Mouse (Mus musculus): Measurements from ENCODE around the gene Prame.
"Not testable (repeated sequence)": the region's sequence is repeated elsewhere in the genome, so short reads cannot be mapped to it uniquely, and the experiment has no call there.

Gene Prame

DNA sequence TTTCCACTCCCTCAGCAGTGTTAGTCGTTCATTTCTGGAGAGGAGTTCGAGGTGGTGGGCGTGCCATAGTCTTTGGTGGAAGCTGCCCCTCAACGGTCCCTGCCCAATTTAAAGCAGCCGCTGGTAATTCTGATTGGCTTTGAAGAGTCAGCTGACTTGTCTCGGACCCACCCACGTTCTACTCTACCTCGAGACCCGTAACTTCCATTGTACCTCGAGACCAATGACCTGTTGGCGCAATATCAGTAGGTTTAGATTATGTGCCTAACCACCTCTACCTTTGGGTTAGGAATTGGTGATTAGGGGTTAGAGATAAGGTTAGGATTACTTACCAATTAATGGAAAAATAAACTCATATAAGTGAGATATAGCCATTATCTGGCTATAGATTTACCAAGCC, at the start of gene Prame:
Gene Prame (minus strand): TSS at position 101 of the 400 bp plus-strand sequence.
- no peak for DNase-seq (ENCODE audit: low read depth, low spot score)

- peak; percentile 43 for DNase-seq (ENCODE audit: low read depth, low spot score)
Measured at GRCm38 (mm10) chrX:135652173-135652772, 24.8 kb upstream of the Prame start.

GRCm38 (mm10) chrX:135601298-135602029, 26.0 kb downstream of the Prame start:
- DNase-seq (ENCODE audit: low read depth, low spot score): peak; percentile 29

DNA sequence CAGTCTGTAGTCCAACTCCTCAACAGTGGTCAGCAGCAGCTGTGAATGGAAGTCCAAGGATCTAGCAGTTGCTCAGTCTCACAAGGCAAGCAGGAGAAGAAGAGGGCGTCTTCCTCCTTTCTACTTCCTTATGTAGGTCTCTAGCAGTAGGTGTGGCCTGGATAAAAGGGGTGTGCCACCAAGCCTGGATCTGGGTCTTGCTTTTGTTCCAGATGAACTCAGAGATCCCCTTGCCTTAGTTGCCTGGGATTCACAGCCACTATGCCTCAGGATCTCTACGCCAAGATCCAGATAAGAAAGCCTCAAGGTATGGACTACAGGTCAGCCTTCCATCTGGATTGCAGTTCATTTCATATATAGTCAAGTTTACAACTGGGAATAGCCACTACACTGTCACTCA, 28.8 kb downstream of the Prame start, which contains the start of gene Nxf7:
Gene Nxf7 (minus strand): TSS at position 101 of the 400 bp plus-strand sequence.
- DNase-seq (ENCODE audit: low read depth, low spot score): no peak

- DNase-seq (ENCODE audit: low read depth, low spot score): no peak
Measured at GRCm38 (mm10) chrX:135598096-135598495, 29.4 kb downstream of the Prame start.

DNA sequence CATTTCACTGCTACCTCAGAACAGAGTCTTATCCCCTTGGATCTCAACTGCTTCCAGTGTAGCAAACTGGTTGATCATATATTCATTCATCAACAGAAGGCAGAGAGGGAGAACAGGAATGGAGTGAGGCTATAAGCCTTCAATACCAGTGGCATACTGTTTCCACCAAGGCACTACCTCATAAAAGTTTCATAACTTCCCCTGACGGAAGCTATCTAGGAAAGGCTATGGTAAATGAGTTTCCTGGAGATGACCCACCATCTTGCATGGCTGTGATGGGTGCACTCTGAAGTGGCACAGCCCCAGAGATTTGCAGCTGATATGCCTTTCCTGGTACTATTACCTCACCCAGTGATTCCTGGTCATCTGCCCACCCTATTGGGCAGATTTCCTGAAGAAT, 51.1 kb downstream of the Prame start:
- no peak for DNase-seq (ENCODE audit: low read depth, low spot score)

DNA sequence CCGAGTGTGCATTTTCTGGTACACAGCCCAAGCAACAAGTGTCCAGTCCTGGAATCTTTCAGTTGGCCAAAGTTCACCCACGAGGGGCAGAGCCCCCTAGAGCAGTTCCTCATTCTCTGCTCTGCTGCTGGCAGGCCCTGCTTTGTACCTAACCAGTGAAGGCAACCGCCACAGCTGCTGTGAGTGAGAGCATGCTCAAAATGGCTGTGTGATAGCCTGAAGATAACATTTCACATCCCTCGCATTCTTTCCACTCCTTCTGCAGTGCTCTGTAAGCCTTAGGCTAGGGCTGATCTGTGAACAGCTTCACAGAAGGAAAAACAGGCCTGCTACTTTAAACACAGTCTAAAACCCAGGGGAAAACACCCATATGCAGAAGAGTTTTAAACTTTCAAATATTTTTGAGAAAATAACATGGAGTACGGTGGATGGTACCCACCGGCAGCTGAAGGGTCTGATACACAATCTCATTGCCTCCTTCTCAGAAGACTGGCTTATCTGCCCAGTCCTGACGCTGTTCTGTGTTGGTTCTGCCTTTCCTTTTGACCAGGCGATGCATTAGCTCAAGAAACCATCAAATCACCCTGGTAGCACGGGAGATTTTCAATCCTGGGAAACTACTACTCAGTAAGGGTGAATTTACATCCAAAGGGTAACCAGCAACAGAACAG, 52.4 kb downstream of the Prame start:
- not testable (repeated sequence) for DNase-seq (ENCODE audit: low read depth, low spot score)

- DNase-seq (ENCODE audit: low read depth, low spot score): peak; percentile 54
Measured at GRCm38 (mm10) chrX:135574261-135574957, 53.1 kb downstream of the Prame start.

DNA sequence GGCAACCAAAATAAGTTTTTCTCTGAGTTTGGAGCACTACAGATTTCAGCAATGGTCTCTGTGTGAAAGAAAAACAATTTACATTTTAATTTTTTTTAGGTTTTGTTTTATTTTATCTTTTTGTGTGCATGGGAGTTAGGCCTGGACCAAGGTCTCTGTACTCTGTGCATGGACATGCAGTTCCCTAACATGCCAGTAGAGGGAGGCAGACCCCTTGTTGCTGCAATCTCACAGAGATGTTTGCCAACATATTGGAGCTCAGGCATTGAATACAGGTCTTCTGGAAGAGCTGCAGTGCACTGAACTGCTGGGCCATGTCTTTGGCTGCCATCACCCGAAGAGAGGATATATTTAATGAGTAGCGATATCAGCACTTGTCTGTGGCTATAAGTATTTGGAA, 58.0 kb downstream of the Prame start:
- peak; percentile 45 for DNase-seq (ENCODE audit: low read depth, low spot score)

DNA sequence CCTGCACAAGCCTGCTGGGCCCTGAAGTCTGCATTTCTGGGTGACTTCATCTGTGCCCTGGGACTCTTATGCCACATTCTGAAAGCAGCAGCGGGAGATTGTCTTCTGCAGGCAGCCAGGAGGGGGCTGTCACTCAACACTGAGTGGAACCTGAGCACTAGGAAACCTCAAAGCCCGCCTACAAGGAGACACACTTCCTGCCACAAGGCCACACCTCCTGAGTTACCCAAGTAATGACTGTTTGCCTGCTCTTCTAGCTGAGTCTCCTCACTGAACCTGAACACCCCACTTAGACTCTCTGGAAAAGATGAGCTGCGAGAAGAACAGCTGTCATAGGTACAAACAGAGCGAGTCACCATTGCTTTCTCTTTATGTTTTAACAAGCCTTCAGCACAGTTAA, 62.6 kb downstream of the Prame start:
- not testable (repeated sequence) for DNase-seq (ENCODE audit: low read depth, low spot score)

Data from mesoderm, embryonic 11.5 days (tissue).